Mouse (Mus musculus) kidney, postnatal 25 days (tissue): ENCODE results near the gene Plcg1.
A peak's percentile ranks its signal among the peaks of the same experiment; 100 is the strongest.

Experiments
- DNase-seq, 2 experiments: peaks; one replicate each; pipeline ENCODE4 v3.0.0; 2021; ENCODE audit warnings: mixed read lengths in 2 of 2

Gene Plcg1

DNA sequence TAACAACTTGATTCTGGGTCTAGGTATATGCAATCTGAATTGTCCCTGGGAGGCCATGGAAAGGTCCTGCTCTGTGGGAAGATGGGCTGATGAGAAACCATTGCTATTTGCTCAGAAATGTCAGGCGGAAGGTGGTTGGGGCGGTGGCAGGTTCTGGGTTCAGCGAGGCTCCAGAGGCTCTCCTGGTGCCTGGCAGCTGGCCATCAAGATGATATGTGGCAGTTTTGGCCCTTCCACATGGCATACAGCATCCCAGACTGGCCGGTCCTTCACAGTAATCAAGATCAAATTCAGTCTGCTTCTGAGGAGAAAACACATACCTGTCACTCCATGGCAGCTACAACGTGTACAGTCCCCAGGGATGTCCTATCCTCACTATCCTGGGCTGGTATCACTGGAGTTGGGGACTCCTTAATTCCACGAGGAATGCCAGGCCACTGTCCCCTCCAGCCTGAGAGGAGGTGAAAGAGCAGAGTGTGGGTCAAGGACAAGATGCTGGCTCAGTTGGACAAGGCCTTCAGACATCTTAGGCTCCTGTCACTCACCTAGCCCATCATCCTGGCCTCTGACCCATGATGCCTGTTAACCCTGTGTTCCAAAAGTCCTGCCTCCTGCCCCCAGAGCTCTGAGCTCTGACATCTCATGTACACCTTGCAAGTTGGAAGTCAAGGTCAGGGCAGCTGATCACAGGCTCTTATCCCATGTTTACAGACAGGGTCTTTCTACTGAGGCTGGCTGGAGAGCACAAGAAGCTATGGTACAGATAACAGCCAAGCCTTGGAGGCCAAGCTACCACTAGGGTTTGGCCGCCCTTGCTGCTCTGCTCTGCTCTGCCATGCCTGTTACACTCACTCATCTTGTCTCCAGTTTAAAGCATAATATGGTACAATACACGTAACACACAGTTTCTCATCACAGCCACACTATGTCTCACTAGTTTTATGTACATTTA is 40.5 kb downstream of the Plcg1 start:
- DNase-seq = peak in 1 of 2 experiments; percentile 38

DNA sequence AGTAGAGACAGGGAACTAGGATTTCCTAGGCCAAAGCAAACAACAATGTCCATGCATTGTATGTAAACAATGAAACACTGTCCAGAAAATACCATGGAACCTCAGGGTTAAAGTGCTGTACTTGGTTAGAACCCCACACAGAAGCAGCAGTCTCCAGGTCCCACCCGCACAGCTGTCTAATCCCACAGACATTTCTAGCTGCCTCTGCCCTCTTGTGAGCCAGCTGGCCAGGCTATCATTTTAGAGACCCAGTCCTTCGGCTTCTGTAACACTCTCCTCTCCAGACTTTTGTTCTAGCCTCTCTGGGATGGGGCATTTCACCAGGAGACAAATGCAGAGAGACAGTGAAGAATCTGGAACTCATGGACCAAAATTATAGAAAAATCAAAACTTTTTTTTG is 46.9 kb downstream of the Plcg1 start:
- DNase-seq = no peak

DNA sequence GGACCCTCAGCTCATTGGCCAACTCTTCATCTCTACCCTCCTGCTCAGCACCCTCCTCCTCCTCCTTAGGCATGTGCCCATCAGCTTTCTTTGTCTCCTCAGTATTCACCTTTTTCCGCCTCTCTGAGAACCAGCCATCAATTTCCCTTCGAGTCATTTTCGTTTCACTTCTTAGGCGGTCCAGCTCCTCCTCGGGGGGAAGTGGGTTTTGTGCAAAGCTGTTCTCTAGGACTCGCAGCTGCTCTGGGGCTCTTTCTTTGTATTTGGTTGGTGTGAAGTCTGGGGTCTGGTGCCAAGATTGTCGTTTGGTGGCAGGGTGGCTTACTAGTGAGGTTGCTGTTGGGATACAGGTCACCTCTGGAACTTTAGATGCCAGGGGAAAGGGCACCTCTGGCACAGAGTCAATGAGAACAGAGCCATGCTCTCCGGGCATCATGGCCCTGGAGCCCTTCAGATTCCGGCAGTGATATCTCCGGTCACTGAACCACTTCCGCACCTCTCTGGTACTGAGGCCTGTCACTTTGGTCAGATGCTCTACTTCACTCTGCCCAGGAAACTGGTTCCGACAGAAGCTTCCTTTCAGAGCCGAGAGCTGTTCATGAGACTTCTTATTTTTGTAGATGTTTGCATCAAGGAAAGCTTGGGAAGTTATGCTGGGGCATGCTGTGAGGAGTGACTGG is 49.2 kb downstream of the Plcg1 start:
- peak in 1 of 2 experiments; percentile 29 for DNase-seq

DNA sequence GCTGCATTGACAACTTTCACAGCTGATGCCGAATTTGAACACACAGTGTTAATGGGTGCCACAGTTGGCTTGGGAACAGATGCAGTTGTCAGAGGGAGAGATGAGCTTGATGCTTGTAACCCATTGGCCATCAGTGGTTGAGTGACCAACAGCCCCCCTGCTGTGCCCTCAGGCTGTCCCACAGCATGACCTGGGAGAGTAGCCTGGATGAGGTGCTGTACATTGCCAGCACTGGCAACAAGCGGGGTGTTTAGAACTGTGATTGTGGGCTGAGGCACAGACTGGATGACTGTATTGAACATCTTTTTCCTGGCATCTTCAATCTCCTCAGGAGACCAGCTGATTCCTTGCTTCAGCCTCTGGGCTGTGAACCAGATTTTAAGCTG is 49.7 kb downstream of the Plcg1 start:
- peak in 1 of 2 experiments; percentile 29 for DNase-seq

DNA sequence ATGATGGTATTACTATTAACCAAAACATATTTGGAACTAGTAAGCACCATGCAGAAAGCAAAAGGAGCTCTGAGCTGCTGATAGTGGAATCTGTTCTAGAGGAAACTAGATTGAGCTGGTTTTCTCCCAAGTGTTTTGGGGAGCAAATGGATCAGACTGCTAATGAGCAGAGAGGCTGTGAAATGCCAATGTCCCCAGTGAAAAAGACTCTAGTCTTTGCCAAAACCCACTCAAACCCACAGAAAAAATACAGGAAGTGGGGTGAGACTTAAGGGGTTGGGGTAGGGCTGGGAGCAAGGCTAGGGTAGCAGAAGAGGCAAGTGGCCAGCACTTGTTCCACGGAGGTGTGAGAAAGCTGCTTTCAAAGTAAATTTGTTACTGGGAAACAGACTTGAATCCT is 55.2 kb downstream of the Plcg1 start:
- DNase-seq = no peak

DNA sequence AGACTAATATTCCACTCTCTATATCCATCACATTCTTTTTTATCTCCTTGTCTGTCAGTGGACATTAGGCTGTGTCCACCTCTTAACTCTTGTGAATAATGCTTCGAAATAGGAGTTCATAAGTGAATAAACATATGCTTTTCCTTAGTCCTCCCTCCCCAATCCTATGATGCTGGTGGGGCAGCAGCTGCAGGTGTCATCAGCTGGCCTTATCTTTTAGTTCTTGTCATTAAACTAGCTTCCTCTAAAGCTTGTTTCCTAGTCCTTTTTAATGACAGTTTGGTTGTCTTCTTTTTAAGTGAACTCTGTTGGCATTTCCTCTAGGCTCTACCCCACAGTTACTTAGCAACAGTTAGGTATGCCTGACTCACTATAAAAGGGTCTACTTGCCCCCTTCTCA is 57.9 kb downstream of the Plcg1 start:
- DNase-seq = no peak

DNA sequence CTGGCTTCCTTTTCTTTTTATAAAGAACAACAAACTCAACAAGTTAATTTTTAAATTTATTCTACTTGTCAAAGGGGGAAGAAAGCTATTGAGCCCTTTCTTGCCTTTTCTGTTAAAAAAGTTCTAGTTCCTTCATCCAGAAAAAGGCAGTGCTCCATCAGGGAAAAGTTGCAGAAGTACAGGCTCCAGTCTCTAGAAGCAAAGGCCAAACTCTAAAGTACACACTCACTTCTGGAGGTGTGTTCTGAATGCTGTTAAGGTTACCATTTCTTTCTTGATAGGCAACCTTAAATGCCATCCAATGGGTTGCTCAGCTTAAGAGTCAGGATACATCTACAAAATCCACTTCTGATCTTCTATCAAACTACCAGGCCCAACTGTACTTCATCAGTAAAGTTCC is 58.6 kb downstream of the Plcg1 start:
- no peak for DNase-seq

DNA sequence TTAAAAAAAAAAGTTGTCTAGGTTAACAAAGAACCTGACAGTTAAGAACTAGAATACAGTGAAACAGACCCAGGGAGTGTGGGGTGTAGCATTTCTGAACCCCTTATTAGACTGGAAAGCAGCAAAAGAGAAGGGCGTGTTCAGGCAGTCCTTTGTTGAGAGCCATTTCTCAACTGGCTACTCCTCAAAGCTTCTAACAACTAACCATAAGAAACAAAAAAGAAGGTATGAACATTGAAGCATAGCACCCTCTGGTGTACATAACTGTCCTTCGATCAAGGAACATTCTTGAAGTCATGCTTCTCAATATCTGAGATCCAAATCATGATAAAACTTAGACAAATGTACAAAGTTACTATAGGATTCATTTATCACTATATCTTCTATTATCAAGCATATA is 62.0 kb downstream of the Plcg1 start:
- DNase-seq = no peak

DNA sequence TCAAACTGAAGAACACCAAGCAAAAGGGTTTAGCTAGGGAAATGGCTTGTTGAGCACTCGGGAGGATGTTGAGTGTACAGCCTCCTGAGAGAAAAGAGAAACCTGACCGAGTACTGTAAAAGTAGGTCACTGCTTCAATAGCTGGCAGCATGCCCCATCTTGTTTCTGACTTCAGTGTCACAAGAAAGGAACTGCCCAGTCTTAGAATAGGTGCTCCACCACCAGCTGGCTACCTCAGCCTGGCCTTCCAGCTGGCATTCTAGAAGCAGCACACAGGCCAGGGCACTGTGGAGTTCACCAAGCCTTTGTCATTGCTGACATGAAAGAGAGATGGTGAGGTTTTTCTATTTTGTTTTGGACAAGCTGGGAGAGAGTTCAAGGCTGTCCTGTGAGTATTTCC is 65.9 kb downstream of the Plcg1 start:
- DNase-seq = peak; percentile 91 to 92

DNA sequence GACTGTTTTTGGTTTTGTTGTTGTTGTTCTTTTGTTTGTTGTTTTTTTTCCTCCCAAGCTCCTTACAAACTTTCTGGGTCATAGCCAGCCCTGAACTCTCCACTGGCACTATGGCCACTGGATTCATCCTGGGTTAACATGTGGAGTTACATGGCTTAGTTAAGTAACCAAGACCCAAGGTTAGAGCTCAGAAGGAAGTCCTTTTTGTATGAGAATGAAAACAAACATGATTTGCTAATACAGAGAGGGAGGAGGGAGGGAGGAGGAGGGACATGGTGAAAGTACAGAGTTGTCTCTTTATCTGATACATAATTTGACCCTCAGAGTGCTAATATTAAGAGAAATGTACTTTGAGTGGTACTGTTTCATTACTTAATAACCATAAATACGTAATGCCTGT is 67.1 kb downstream of the Plcg1 start:
- no peak for DNase-seq

DNA sequence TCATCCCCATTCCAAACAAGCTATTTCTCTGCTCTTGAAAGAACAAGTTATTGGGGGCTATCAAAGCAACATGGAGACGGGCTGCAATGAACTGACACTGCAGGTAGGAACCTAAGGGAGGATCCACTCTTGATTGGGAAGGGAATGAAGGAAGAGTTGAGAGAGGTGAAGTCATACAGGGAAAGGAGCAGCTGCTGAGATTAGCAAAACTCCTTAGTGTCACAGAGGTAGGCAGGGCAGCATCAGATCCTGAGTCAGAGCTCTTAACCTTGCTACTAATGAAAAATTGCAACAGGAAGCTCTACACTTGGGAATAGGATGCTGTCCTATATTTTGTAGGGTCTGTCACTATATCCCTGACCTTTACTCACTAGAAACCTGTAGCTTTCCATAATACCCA is 69.9 kb downstream of the Plcg1 start:
- no peak for DNase-seq

DNA sequence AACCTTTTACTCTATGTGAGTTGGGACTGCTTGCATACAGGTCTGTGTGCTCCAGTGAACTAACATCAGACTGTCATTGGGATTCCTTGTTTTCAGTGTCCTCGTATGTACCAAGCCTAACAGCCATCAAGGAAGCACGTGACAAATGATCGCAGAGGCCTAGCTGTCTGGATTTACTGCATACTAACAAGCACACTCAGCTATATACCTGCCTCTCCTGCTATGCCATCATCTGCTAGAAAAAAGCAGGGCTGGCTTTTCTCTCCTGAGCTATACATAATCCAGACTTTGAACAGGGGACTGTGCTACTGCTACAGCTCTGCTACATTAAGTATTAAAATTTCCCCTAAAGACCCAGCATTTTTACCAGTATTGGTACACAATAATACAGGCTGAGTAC is 71.2 kb downstream of the Plcg1 start:
- DNase-seq = no peak

DNA sequence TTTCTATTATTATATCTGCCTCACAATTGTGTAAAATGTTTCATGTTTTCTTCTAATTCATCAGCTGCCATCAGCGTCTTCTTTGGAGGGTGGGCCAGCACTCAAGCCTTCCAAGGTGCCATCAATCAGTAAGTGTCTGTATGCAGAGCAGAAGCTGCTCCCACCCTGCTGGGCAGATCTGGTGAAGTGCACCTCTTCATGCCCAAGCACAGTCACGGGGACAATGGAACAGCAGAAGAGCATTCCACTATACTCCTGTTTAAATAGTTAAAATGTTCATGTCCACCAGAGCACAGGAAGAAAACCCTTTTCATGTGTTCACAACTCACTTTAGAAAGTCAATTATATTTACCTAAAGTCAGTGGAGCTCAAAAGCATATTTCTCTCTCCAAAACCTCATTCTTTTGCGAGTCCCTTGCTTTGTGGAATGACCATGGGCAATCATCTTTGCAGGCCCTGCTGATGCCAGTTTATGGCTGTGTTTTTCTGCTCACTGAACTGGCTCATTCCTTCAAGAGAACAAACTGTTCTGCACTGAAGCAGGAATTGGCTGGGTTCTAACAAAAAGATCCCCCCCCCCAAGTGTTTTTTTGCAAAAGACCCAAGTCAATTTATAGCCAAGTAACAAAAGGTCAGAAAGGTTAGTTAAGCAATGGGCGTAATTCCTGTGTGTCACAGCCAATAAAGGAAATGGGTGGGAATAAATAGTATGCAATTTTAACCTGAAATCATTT is 73.9 kb downstream of the Plcg1 start:
- DNase-seq = peak; percentile 63 to 88

DNA sequence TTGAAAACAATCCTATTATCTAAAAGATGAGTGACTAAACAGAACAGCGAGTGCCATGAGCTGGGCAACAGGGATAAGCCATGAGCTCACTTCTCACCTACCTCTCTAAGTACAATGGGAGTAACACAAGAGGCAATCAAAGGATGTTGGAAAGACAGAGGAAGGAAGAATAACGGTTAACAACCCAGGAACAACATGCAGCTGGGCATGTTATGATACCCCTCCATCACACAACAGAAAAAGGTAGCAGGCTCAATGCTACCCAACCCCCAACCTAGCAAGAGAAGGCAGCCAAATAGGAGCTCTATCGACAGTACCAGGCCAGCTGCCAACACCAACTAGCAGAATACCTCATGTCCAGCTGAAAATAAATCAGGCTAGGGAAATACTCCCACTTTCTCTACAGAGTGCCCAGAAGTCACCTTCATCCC is 75.0 kb downstream of the Plcg1 start:
- peak; percentile 90 to 93 for DNase-seq

DNA sequence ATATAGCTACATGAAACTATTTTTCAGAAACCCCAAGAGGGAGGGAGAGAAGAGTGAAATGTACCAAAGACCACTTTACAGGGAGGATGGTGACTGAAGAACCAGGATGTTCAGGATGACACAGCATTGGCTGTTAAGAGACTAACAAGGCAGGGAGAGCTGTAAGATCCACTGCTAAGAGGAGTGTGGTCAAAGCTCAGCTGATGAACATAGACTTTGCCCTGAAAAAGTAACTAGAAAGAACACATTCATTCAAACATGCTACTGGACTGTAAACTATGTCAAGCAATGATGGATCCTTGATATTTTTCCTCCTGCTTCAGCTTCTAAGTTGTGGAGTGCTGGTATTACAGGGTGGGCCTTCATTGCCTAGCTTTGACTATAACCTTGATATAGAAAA is 79.3 kb downstream of the Plcg1 start:
- DNase-seq = peak; percentile 30 to 47

DNA sequence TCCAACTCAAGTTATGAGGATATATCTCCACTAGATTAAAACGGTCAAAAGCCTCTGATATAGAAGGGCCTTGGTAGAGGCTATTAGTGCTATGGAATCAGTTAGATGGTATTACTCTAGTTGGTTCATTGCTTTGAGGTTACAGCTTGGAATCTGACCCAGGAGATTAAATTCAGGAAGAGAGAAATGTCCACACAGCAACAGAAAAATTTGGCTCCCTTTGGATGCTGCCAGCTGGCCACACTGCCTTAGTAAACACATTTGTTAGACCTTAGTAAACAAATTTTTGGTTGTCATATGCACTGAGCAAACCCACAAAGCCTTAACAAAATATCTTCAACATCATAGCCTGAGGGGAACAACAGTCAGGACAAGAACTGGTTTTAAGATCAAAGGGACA is 79.7 kb downstream of the Plcg1 start:
- DNase-seq = peak in 1 of 2 experiments; percentile 41
